15 mouse cellular contexts compared by ENCODE assay signal in genomic region chr4:135883881-135884516, GRCm38 (mm10). TPM values are rescaled to one million over a fixed set of nuclear protein-coding genes. Genes with fewer than 3 reads are reported as not detected.
DNase-seq lines count a peak whose midpoint lies in the region.
"Had no signal": no experiment of that assay in that cellular context is flagged by ENCODE, and none has a peak within 500 bp of the region (broad histone marks: within the 10 kb centered on the region; RNA-seq: fewer than 3 reads in every experiment).

No protein-coding gene starts in this region.

- no peak overlapping the region for H3K4me3 ChIP-seq in brown adipose tissue, adult 24 weeks (ENCODE audit: insufficient read depth, low read depth, low read length)
- H3K4me3 ChIP-seq: forebrain, embryonic 12.5 days; heart, embryonic 12.5 days; hindbrain, embryonic 12.5 days; lung, embryonic 15.5 days had no signal

- peak overlapping the region; percentile 91 for H3K27ac ChIP-seq in brown adipose tissue, adult 24 weeks (replicated peaks; ENCODE audit: low read depth, low read length)
- H3K27ac ChIP-seq: forebrain, embryonic 12.5 days; hindbrain, embryonic 12.5 days; lung, embryonic 15.5 days had no signal

- peaks cover 23% of the 10 kb centered on the region for H3K4me1 ChIP-seq in brown adipose tissue, adult 24 weeks (ENCODE audit: control insufficient read depth, insufficient read depth, insufficient read length, low read length)
- H3K4me1 ChIP-seq: forebrain, embryonic 12.5 days; hindbrain, embryonic 12.5 days had no signal

- DNase-seq in heart, adult 11 months, result peak; percentile 80
- no peak for DNase-seq in heart, adult 18-20 months
- DNase-seq in kidney, postnatal 10 days, result peak; percentile 20
- DNase-seq in kidney, adult 18-20 months, result no peak
- DNase-seq in thymus, postnatal 0 days (ENCODE audit: low spot score), result peak; percentile 50
- no peak for DNase-seq in right cerebral cortex, postnatal 4 days
- DNase-seq in gastrocnemius, adult 8-10 months (ENCODE audit: low spot score in 2 of 2), result no peak
- DNase-seq: cerebellum, postnatal 36 days; right cerebral cortex, adult 18-20 months had no signal

RNA-seq across cellular contexts. Expression of gene Pnrc2, which starts 10.3 kb away (rescaled TPM):
- 10 to 100 TPM; 62.7 to 68.0 TPM for total RNA-seq in heart, adult 18-20 months (2021)
- 86.4 and 125 TPM in 2 replicates for polyA plus RNA-seq in brown adipose tissue, adult 24 weeks (2012; ENCODE audit: insufficient read depth, insufficient read length, missing spikeins)
- 217 and 229 TPM in 2 replicates for polyA plus RNA-seq in thymus, postnatal 0 days (2015; fragmentation: Nextera tagmentation; extraction: Ambion mirVana)
- total RNA-seq in gastrocnemius, adult 8-10 months (2022), result 10 to 100 TPM; 30.2 to 36.3 (median 32.7) TPM

RNA-seq across cellular contexts. Expression of gene Cnr2, which starts 11.2 kb away (rescaled TPM):
- 1 to 10 TPM in 1 of 2 experiments, under 1 TPM in 1; 0.52 to 1.7 TPM for total RNA-seq in heart, adult 18-20 months (2021)
- polyA plus RNA-seq in brown adipose tissue, adult 24 weeks (2012; ENCODE audit: insufficient read depth, insufficient read length, missing spikeins), result 0.55 and 0.58 TPM in 2 replicates
- polyA plus RNA-seq in thymus, postnatal 0 days (2015; fragmentation: Nextera tagmentation; extraction: Ambion mirVana), result 5.5 and 5.8 TPM in 2 replicates
- total RNA-seq in gastrocnemius, adult 8-10 months (2022), result under 1 TPM in 3 of 4 experiments, not detected in 1; 0.05 to 0.11 (median 0.07) TPM
- total RNA-seq: left cerebral cortex, adult 18-20 months had no signal

RNA-seq across cellular contexts. Expression of gene Srsf10, which starts 28.5 kb away (rescaled TPM):
- total RNA-seq in heart, adult 18-20 months (2021), result 10 to 100 TPM; 40.6 to 50.5 TPM
- 58.3 and 62.6 TPM in 2 replicates for polyA plus RNA-seq in brown adipose tissue, adult 24 weeks (2012; ENCODE audit: insufficient read depth, insufficient read length, missing spikeins)
- polyA plus RNA-seq in thymus, postnatal 0 days (2015; fragmentation: Nextera tagmentation; extraction: Ambion mirVana), result 276 TPM in 2 replicates
- total RNA-seq in gastrocnemius, adult 8-10 months (2022), result 10 to 100 TPM; 14.3 to 27.1 (median 22.0) TPM

RNA-seq across cellular contexts. Expression of gene Fuca1, which starts 36.5 kb away (rescaled TPM):
- total RNA-seq in heart, adult 18-20 months (2021), result 10 to 100 TPM; 31.7 to 35.3 TPM
- 106 and 110 TPM in 2 replicates for polyA plus RNA-seq in brown adipose tissue, adult 24 weeks (2012; ENCODE audit: insufficient read depth, insufficient read length, missing spikeins)
- polyA plus RNA-seq in thymus, postnatal 0 days (2015; fragmentation: Nextera tagmentation; extraction: Ambion mirVana), result 56.0 and 63.5 TPM in 2 replicates
- 10 to 100 TPM; 14.8 to 28.3 (median 23.6) TPM for total RNA-seq in gastrocnemius, adult 8-10 months (2022)

Comparison
In these comparisons a context has a peak if more than half of its experiments do, and no peak if none do; other contexts are left out.
1. DNase-seq: peak in heart, adult 11 months (single experiment), kidney, postnatal 10 days (single experiment) and thymus, postnatal 0 days (single experiment); none in heart, adult 18-20 months (0 of 2), kidney, adult 18-20 months (single experiment), right cerebral cortex, postnatal 4 days (single experiment) and gastrocnemius, adult 8-10 months (0 of 2).